Mouse (Mus musculus) lung, adult 2 months (tissue): ENCODE results near the gene Nars2.

ENCODE experiments used
- CTCF ChIP-seq: fragments of 200-500 bp; IDR thresholded peaks from 2 replicates; pipeline ENCODE4 v1.5.1; 2011; ENCODE audit warnings: mild to moderate bottlenecking, low read length, control low read depth; ENCODE audit not compliant: insufficient read depth
- POLR2A ChIP-seq: fragments of 200-500 bp; IDR thresholded peaks from 2 replicates; pipeline ENCODE4 v1.6.1; 2011; ENCODE audit warnings: low read depth, mild to moderate bottlenecking, control low read depth, low read length, borderline replicate concordance; ENCODE audit errors: extremely low read depth

DNA sequence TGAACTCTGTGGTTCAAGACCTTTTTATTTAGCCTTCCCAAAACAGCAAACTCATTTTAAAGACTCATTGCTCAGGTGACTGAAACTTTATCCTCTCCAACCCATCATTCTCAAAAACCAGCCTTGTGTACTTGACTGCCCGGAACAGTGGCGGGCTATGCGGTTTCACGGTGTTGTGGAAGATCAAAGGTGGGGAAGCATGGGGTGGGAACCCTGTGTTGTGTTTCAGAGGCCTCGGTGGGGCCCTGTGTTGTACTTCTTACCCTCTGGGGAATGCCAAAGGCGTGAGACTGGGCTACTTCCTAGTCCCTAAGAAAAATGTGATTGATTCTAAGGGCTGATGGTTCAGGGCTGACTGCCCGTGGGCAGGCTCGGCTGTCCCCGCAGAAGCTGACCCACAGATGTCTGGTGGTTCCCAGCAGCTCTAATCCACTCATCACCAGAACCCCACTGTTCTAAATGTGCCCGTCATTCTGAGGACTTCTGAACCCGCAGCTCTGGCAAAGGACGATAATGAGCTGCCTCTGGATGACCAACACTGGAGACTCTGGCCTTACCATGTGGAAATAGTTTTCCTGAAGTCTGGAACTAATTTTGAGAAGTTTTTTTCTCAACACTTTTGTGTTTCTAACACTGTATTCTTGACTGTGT lies 40.9 kb upstream of the Nars2 start:
- TF ChIP-seq CTCF (no peak), POLR2A (no peak)
